Mouse (Mus musculus) hindbrain, embryonic 14.5 days (tissue): ENCODE data around the gene Mrps15. TPM values are rescaled to one million over a fixed set of nuclear protein-coding genes. Genes with fewer than 3 reads are reported as not detected.
A peak's percentile ranks its signal among the peaks of the same experiment; 100 is the strongest.

Experiments
- ATAC-seq: fragments of 200-750 bp; cut with Nextera tagmentation; 2 replicates; pipeline ENCODE4 v1.8.0; 2017; ENCODE audit warnings: moderate number of reproducible peaks, mild to moderate bottlenecking, moderate TSS enrichment, moderate library complexity; ENCODE audit not compliant: low FRiP score
- DNase-seq: peaks from one replicate; pipeline ENCODE4 v3.0.0-alpha.2; 2015; ENCODE audit warnings: low spot score
- H3K27ac ChIP-seq: fragments of 300-500 bp; sonication (generic); 2 replicates; pipeline ENCODE4 v1.5.1; 2014; ENCODE audit warnings: mild to moderate bottlenecking, moderate library complexity
- H3K27me3 ChIP-seq: fragments of 300-500 bp; sonication (generic); 2 replicates; pipeline ENCODE4 v1.6.1; 2014; ENCODE audit warnings: mild to moderate bottlenecking, low read length, mixed read lengths; ENCODE audit not compliant: control insufficient read depth, insufficient read depth
- H3K36me3 ChIP-seq: fragments of 300-500 bp; sonication (generic); replicated peaks from 2 replicates; pipeline ENCODE4 v1.6.1; 2014; ENCODE audit not compliant: control insufficient read depth, insufficient read depth
- H3K4me1 ChIP-seq: fragments of 300-500 bp; sonication (generic); replicated peaks from 2 replicates; pipeline ENCODE4 v1.6.1; 2014; ENCODE audit warnings: antibody characterized with exemption, low read length, mixed read lengths; ENCODE audit not compliant: control insufficient read depth, insufficient read depth
- H3K4me2 ChIP-seq: fragments of 300-500 bp; sonication (generic); replicated peaks from 2 replicates; pipeline ENCODE4 v1.6.1; 2014; ENCODE audit warnings: mild to moderate bottlenecking, moderate library complexity
- H3K4me3 ChIP-seq: fragments of 300-500 bp; sonication (generic); replicated peaks from 2 replicates; pipeline ENCODE4 v1.5.1; 2014; ENCODE audit warnings: mild to moderate bottlenecking, low read length
- H3K9ac ChIP-seq: fragments of 300-500 bp; sonication (generic); 2 replicates; pipeline ENCODE4 v1.6.1; 2014
- H3K9me3 ChIP-seq: fragments of 300-500 bp; sonication (generic); 2 replicates; pipeline ENCODE4 v1.6.1; 2016; ENCODE audit warnings: low read length; ENCODE audit not compliant: control insufficient read depth
- WGBS: fragments of 180-500 bp; shearing (Covaris S2); extraction: QIAGEN DNeasy Blood & Tissue Kit; methylation state at CpG from one replicate; pipeline ENCODE4 v1.1.7; 2014; 5-methylcytosine and 5-hydroxymethylcytosine counted together
- polyA plus RNA-seq: library from polyadenylated mRNA; unstranded; fragments of >200 nt; fragmentation: Nextera tagmentation; extraction: Ambion mirVana; gene quantifications from 2 replicates; pipeline ENCODE4 v1.2.1, GENCODE M21; 2014

The Mrps15 gene
- polyA plus RNA-seq, result 121 and 124 TPM in 2 replicates

DNA sequence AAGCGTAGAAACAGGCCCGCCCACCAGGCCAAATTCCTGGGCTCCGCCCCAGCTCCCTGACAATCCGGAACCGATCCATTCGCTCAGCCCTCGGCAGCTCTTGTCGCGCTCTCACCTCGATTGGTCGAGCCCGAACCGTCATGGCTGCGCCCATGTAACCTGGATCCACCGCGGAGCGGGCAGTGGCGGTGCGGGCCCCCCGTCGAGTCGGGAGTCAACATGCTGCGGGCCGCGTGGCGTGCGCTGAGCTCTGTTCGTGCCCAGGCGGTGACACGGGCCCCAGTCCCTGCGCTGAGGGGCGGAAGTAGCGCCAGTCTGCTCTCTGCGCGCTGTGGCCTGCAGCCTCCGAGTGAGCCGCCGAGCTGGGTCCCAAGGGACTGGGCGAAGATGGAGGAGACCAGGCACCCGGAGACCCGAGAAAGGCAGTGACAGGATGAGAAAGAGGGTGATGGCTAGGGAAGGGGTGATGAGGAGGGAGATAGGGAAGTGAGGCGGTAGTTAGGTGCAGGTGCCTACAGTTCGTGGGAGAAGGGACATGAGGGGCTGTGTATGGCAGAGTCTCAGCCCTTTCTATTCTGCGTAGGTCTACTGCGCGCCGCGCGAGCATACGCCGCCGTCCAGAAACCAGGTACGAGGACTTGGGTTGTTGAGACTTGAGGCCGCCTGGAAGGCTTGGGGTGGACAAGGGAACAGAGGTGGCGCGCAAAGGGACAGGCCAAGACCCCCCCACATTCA, at the start of gene Mrps15:
Gene Mrps15 (plus strand): TSS at position 75 of the 735 bp plus-strand sequence.
- no peaks in the 10 kb centered on the region for H3K9me3 ChIP-seq
- peaks cover 10% of the 10 kb centered on the region for H3K4me1 ChIP-seq
- WGBS, result under 1% methylated on average over 56 of the region's 56 CpGs
- no peaks in the 10 kb centered on the region for H3K27me3 ChIP-seq
- H3K4me3 ChIP-seq, result peak within 1 kb of the TSS; percentile 83
- ATAC-seq, result peak; percentile 92
- peak within 1 kb of the TSS; percentile 92 for H3K4me2 ChIP-seq
- H3K27ac ChIP-seq, result peak within 1 kb of the TSS; percentile 81
- H3K36me3 ChIP-seq, result peaks cover 33% of the 10 kb centered on the region
- peak; percentile 89 for DNase-seq
- peak within 1 kb of the TSS; percentile 83 for H3K9ac ChIP-seq

DNA sequence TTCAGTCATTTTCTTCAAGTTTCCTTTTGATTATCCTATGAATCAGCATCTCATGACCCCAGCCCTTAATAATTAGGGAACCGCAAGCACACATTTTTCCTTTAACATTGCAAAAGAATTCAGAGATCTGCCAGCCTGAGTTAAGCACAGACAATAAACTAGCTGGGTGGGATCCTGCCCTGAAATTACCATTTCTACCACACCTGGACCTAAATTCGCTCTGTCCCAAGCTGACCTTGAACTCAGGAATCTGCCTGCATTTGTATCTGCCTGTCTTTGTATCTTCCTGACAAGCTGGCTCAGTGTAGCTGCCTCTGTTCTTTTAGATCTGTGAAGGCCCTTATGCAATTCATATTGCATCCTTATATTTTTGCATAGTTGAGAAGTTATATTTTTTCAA, 48.9 kb upstream of the Mrps15 start:
- no peak for DNase-seq
- no peak overlapping the region for H3K9ac ChIP-seq
- no peaks in the 10 kb centered on the region for H3K4me1 ChIP-seq
- no peaks in the 10 kb centered on the region for H3K36me3 ChIP-seq
- H3K27me3 ChIP-seq, result no peaks in the 10 kb centered on the region
- no peak overlapping the region for H3K27ac ChIP-seq
- WGBS, result 92% methylated on average over 2 of the region's 2 CpGs
- ATAC-seq, result no peak
- no peak overlapping the region for H3K4me3 ChIP-seq
- peaks cover 21% of the 10 kb centered on the region for H3K9me3 ChIP-seq
- H3K4me2 ChIP-seq, result no peak overlapping the region

DNA sequence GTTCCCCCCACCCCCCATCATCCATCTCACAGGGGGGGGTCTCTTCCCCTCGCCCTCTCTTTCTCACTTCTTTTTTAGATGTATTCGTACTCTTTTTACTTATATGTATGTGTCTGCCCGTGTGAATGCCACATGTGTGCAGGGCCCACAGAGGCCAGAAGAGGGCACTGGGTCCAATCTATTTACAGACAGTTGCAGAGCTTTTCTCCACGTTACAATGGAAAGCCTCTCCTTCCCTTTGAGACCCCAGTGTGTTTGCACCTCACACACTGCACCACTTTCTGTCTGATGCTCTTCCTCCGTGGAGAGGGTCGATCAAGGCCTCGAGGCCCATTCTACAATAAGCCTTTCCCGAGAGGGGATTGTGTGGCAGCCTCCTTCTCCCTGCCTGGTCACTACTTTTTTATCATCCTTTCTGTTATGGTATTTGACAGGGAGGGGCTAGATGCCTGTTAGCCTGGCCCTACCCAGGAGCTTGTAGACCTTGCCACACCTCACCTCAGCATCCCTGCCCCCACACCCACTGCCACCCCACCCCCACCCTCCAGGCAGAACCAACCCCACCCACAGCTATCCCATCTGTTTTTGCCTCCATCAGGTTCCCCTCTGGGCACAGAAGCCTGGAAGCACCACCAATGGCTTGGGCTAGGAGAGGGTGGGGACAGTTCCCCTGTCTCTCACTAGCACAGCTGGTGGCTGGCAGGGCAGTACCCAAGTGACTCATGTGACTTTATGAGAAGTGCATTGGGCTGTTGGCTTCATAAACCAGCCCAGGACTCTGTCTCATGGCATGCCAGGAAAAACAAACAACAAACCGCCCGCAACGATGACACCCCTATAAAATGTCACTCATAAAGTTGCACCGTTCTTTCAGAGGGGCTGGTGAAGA, 45.2 kb upstream of the Mrps15 start:
- H3K4me3 ChIP-seq, result no peak overlapping the region
- H3K4me1 ChIP-seq, result no peaks in the 10 kb centered on the region
- no peak overlapping the region for H3K4me2 ChIP-seq
- ATAC-seq (no peak), DNase-seq (no peak)
- no peak overlapping the region for H3K27ac ChIP-seq
- H3K9ac ChIP-seq, result no peak overlapping the region
- no peaks in the 10 kb centered on the region for H3K36me3 ChIP-seq
- no peaks in the 10 kb centered on the region for H3K27me3 ChIP-seq
- 86% methylated on average over 12 of the region's 12 CpGs for WGBS
- peaks cover 21% of the 10 kb centered on the region for H3K9me3 ChIP-seq

DNA sequence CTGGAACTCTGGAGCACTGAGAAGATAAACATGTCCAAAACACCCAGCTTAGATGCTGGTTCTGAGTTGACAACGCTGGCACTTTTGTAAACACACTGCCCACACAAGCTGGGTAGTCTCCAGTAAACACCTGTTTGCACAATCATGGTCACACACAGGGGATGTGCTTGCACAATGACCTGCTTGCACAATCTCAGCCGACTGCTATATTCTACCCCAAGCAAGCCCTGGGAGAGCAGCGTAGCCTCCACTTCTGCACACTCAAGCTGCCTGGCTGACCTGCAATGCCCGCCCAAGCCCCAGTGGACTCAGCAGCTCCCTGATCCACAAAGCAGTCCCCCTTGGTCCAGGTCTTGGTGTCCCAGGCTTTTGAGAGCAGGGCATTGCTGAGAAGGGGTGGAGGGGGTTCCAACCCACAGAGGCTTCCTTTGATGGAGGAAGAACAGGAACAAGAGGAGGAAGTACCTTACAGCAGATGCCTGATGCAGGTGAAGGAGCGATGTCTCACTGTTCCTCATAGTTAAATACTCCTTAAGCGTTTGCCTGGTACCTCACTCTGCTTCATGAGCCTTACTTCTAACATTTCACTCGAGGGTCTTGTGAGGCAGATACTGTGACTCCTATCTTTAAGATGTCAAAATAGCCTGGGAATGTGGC, 28.9 kb upstream of the Mrps15 start:
- Histone ChIP-seq H3K27me3 (no peaks in the 10 kb centered on the region), H3K27ac (no peak overlapping the region), H3K4me2 (no peak overlapping the region), H3K36me3 (no peaks in the 10 kb centered on the region), H3K9me3 (no peaks in the 10 kb centered on the region), H3K9ac (no peak overlapping the region), H3K4me3 (no peak overlapping the region), H3K4me1 (no peaks in the 10 kb centered on the region)
- DNase-seq, result no peak
- 83% methylated on average over 7 of the region's 7 CpGs for WGBS
- ATAC-seq, result no peak

DNA sequence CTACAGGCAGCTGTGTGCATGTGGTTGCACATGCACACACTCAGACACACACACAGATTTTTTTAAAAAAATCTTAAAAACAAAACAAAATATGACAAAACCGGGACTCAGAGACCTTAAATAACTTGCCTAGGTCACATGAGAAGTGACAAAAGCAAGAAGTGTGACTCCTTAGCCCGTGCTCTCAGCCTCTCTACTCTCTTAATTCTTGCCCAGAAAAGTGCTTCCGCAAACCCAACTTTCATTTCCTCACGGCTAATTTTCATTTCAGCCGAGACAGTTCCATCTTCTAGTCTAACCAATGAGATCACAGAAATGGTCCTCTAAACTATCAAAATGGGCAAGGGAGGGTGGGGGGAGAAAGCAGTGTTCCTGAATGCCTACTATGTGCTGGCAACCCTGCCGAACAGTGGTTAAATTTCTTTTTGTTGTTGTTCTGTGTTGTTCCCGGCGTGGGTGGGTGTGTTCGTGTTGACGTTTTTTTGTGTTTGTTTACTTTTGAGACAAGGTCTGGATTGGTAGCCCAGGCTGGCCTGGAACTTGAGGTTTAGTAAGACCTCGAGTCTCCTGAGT, 27.7 kb upstream of the Mrps15 start:
- H3K9me3 ChIP-seq, result no peaks in the 10 kb centered on the region
- no peaks in the 10 kb centered on the region for H3K36me3 ChIP-seq
- no peaks in the 10 kb centered on the region for H3K4me1 ChIP-seq
- H3K9ac ChIP-seq, result no peak overlapping the region
- no peak overlapping the region for H3K4me2 ChIP-seq
- no peak overlapping the region for H3K27ac ChIP-seq
- 80% methylated on average over 11 of the region's 11 CpGs for WGBS
- H3K27me3 ChIP-seq, result no peaks in the 10 kb centered on the region
- ATAC-seq, result no peak
- H3K4me3 ChIP-seq, result no peak overlapping the region
- DNase-seq, result no peak

DNA sequence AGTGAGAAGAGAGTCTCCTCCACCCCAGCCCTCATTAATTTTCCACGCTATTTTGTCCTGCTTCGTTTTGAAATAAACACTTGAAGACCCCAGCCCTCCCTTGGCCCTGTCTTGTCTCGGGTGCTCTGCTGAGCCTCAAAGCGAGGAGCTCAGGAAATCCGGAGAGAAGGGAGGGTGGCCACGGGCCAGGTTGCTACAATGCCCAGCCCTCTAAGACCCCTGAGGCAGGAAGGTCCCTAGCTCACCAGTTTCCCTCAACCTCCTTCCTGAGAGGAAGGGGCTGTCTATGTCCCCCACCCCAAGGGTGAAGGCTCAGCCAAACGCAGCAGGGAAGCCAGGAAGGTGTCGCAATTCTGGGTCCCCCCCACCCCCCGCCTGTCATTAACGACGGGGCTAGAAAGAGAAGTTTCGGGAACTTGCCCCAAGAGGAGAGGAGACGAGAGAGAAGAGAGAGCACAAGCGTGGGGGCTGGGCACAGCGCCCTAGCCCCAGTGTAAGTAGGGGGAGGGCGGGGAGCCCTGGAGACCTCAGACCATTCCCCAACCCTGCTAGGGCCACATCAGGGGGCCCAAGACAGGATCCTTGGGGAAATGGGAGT, 22.3 kb upstream of the Mrps15 start, which contains the start of gene Csf3r:
Gene Csf3r (plus strand): TSS at position 248 of the 598 bp plus-strand sequence.
- Histone ChIP-seq H3K4me3 (no peak within 1 kb of the TSS), H3K36me3 (no peaks in the 10 kb centered on the region), H3K4me1 (no peaks in the 10 kb centered on the region), H3K4me2 (no peak within 1 kb of the TSS), H3K9ac (no peak within 1 kb of the TSS), H3K27ac (no peak within 1 kb of the TSS), H3K9me3 (no peaks in the 10 kb centered on the region), H3K27me3 (no peaks in the 10 kb centered on the region)
- DNase-seq (no peak), ATAC-seq (no peak)
- WGBS, result 61% methylated on average over 16 of the region's 16 CpGs

DNA sequence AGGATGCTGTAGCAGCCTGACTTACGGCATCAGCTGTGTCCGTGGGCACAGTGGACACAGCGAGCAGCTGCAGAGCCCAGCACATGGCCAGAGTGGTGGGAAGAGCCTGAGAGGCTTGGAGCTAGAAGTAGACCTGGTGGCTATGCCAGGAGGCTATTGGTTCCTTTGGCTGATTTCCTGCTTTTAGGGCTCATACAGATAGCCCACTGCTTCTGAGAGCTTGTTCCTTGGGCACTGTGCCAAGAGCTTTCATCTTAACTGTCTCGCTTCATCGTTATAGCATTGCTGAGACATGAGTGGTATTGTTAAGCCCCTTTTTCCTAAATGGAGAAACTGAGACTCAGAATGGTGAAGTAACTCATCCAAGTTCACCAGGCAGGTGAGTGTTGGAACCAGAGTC, 20.9 kb upstream of the Mrps15 start:
- no peaks in the 10 kb centered on the region for H3K27me3 ChIP-seq
- H3K36me3 ChIP-seq, result no peaks in the 10 kb centered on the region
- DNase-seq (no peak), ATAC-seq (no peak)
- H3K9me3 ChIP-seq, result no peaks in the 10 kb centered on the region
- no peak overlapping the region for H3K9ac ChIP-seq
- 85% methylated on average over 5 of the region's 5 CpGs for WGBS
- H3K4me3 ChIP-seq, result no peak overlapping the region
- no peaks in the 10 kb centered on the region for H3K4me1 ChIP-seq
- H3K27ac ChIP-seq, result no peak overlapping the region
- no peak overlapping the region for H3K4me2 ChIP-seq

DNA sequence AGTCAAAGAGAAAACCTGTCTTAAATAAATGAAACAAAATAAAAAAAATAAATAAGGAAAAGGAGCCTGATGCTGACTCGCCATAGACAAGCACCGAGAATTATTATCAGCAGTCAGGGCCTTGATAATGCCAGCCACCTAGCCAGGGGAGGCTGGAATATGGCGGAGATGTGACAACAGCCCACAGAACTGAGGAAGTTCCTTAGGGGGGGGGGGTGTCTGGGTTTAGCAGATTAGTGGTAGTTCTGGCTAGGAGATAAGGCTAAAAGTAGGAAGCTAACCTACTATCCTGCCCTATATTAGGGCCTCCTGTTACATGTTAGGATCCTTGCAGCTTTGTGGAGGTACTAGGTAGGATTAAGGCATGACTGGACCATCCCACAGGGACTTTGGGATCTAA, 18.7 kb upstream of the Mrps15 start:
- no peak for ATAC-seq
- Histone ChIP-seq H3K9ac (no peak overlapping the region), H3K9me3 (no peaks in the 10 kb centered on the region), H3K36me3 (no peaks in the 10 kb centered on the region), H3K4me1 (no peaks in the 10 kb centered on the region), H3K27ac (no peak overlapping the region), H3K4me2 (no peak overlapping the region), H3K27me3 (no peaks in the 10 kb centered on the region), H3K4me3 (no peak overlapping the region)
- no peak for DNase-seq
- WGBS, result 98% methylated on average over 3 of the region's 3 CpGs
